Mouse (Mus musculus) Patski (cell line): ENCODE data around the gene Slc31a1. TPM values are rescaled to one million over a fixed set of nuclear protein-coding genes. Genes with fewer than 3 reads are reported as not detected.

Source experiments
- ATAC-seq: fragments of 100-300 bp; one replicate; pipeline ENCODE4 v1.8.0; 2021
- CTCF ChIA-PET: fragments of 350-600 bp; sonication (Branson Sonifier 250); formaldehyde crosslinking; loops from one replicate; lab custom pipeline; 2022; ENCODE audit warnings: inconsistent platforms; lab: Charles Lee
- POLR2A ChIA-PET: fragments of 350-600 bp; sonication (Branson Sonifier 250); formaldehyde crosslinking; loops from one replicate; lab custom pipeline; 2022; ENCODE audit warnings: antibody characterized with exemption, inconsistent platforms; lab: Charles Lee
- DNase-seq: peaks from one replicate; pipeline ENCODE4 v3.0.0-alpha.2; 2011; ENCODE audit warnings: low read depth, low spot score
- H3K27me3 ChIP-seq: fragments of 371-371 bp; one replicate; pipeline ENCODE4 v1.5.1; 2021
- CTCF ChIP-seq: fragments of 100-300 bp; IDR thresholded peaks from one replicate; pipeline ENCODE4 v1.5.1; 2021
- in situ Hi-C: fragments of 300-500 bp; cut with MboI; formaldehyde crosslinking; loops from 3 replicates; pipeline ENCODE4 v1.11.1; 2018; ENCODE audit warnings: low pct_unique_long_range_greater_than_20kb, mixed read lengths
- polyA plus RNA-seq: library from polyadenylated mRNA; unstranded; gene quantifications from one replicate; pipeline ENCODE4 v1.2.3, GENCODE M21; 2021

The Slc31a1 gene
- polyA plus RNA-seq, 1 experiment from 2014 or later: 36.8 TPM

DNA sequence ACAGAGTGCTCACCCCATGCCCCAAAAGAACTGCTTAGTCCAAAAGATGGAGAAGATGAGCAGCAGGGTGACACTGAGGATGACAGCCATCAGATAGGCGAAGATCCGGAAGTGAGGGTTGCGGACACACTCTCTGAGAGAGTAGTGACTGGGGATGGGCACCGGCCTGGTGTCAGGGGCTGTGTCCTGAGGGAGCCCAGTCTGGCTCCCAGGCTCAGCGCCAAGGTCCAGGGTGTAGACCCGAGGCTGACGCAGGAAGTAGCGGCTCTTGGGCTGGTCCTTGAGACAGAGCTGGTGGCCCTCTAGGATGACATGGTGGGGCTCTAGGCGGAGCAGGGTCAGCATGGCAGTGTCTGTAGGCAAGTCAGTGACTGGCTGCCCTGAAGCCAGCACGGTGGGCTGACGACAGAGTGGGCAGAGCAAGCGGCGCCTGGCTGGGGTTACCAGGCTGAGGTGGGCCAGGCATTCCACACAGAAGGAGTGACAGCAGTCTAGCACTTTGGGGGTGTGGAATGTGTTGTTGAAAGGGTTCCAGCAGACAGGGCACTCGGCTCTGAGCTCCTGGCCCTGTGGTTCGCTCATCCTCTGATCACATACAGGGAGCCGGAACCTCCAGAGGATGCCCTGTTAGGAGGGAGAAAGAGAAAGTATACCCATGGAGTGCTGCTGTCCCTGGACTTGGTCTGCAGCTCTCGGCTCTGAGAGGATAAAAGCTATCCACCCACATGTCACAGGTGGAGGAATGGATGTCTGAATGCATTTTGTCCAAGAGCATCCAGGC is 67.6 kb downstream of the Slc31a1 start:
- no peak for ATAC-seq
- ChIA-PET CTCF (no interaction called here), POLR2A (no interaction called here)
- in situ Hi-C loops: no loop called here
- TF ChIP-seq CTCF: no peak
- DNase-seq: no peak
- H3K27me3 ChIP-seq: no peaks in the 10 kb centered on the region

DNA sequence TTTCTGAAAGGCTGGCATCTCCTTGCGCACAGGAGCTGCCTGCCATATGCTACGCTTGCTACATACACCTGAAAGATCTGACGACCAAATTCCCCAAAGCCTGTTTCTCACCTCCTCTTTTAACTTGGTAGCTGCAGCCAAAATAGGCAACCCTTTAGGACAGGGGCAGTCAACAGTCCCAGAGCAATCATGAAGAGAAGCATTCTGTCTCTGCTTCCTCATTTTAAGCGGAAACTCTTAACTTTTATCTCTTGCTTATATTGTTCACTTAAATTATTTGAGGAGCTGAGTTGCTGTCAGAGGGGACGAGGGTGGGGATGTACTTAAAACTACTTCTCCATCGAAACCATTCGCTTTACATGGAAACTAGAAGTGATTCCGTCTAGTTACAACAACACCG is 69.1 kb downstream of the Slc31a1 start:
- H3K27me3 ChIP-seq: no peaks in the 10 kb centered on the region
- ATAC-seq (no peak), DNase-seq (no peak)
- TF ChIP-seq CTCF: no peak
- in situ Hi-C loops: no loop called here
- ChIA-PET CTCF (no interaction called here), POLR2A (no interaction called here)

DNA sequence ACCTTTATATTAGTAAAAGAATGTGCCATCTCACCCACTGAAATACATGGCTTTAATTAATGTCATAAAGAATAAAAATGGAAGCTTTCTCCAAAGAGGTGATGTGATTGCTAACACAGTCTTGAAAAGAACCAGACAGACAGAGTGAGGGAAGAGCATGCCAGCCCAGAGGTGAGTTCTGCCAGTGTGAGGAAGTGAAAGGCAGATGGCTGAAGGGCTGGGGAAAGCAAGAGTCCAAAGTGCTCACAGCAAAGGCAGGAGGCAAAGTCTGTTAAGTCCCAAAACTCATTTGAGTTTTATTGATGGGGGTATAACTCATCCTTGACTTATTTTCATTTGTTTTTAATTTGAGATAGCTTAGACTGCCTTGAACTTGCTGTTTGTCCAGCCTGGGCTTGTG is 70.2 kb downstream of the Slc31a1 start:
- in situ Hi-C loops: no loop called here
- ChIA-PET CTCF (no interaction called here), POLR2A (interaction anchor here (0.6 kb wide), 1 partner anchor 55 kb away, joined by 3 read pairs; no protein-coding TSS in a partner anchor)
- DNase-seq (no peak), ATAC-seq (no peak)
- TF ChIP-seq CTCF: no peak
- no peaks in the 10 kb centered on the region for H3K27me3 ChIP-seq

DNA sequence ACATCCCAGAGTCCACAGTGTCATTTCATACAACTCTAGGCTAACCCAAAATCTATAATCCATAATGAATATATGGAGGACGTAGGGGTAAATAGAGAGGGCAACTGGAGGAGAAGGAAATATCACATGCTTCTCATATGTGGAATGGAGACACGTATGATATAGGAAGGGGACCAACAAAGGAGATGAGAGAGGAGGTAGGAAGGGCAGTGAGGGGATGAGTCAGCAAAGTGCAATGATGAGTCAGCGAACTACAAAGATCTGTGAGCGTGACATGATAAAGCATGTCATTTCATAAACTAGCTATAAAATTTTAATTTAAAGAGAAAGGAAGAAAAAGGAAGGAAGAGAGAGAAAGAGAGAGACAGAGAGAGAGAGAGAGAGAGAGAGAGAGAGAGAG is 71.0 kb downstream of the Slc31a1 start:
- DNase-seq (no peak), ATAC-seq (no peak)
- TF ChIP-seq CTCF: no peak
- no peaks in the 10 kb centered on the region for H3K27me3 ChIP-seq
- POLR2A ChIA-PET: no interaction called here
- in situ Hi-C loops: no loop called here
- CTCF ChIA-PET: no interaction called here

DNA sequence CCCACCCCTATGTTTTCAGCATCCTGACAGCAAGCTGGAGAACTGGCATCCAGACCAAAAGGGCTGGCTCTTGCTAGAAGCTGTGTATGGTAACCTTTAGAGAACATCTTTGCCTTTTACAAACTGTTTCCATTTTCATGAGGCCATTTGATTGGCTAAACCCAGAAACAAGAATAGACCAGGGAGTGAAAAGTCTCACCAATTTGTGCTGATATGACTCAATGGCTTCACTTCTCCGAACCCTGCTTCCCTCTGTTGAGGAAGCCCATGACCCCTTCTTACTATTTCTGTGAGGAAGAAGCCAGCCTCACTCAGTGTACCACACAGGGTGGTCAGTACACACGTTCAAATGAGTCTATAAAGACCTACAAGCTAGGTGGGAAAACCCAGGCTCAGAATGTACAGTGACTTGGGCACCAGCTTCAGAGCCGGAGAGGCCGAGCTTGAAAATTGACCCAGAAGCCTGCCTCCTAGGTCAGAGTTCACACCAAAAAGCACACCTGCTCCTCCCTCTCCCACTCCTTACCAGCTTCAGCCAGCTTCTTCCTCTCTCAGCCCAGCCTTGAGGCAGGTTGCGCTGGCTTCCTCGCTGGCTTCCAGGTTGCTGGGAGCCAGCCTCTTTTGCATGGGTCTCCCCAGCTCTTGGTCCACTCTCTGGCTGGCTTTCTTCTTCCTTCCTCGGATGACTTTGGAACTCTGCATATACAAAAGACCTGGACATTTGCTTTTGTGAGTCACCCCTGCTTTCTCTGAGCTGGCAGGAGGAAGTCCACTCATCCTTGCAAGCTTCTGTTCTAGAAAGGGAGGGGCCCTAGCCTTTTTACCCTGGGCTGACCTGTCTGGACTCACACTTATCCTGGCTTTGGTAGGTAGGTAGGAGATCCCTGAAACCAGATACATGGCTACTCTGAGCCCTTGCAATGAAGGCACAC is 73.7 kb downstream of the Slc31a1 start:
- no peaks in the 10 kb centered on the region for H3K27me3 ChIP-seq
- ChIA-PET POLR2A (interaction anchor here (0.6 to 0.7 kb wide), 2 partner anchors 26 to 31 kb away, joined by 3 to 4 read pairs; partner anchors contain the start of gene Cdc26), CTCF (interaction anchor here (1.4 to 1.5 kb wide), 2 partner anchors 12 to 20 kb away, joined by 4 read pairs; no protein-coding TSS in a partner anchor)
- ATAC-seq (peak; percentile 60), DNase-seq (no peak)
- no peak for TF ChIP-seq CTCF
- in situ Hi-C loops: no loop called here

DNA sequence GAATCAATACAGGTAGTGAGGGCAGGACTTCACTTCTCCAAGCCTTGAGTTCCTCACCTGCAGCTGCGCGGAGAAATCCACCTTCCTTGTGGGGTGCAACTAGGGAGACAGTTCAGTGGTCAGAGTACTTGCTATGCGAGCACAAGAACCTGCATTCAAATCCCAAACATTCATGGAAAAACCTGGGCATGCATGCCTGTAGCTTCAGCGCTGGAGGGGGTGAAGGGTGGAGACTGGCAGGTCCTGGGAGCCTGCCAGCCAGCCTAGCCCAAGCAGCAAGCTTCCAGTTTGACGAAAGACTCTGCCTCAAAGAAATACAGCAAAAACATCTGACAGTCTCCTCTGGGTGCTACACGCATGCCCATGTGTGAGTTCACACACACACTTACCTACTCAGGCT is 74.6 kb downstream of the Slc31a1 start, which contains the start of gene Rnf183:
Gene Rnf183, minus strand, starts transcription at position 172 of the 400 bp plus-strand sequence.
- no peak for DNase-seq

DNA sequence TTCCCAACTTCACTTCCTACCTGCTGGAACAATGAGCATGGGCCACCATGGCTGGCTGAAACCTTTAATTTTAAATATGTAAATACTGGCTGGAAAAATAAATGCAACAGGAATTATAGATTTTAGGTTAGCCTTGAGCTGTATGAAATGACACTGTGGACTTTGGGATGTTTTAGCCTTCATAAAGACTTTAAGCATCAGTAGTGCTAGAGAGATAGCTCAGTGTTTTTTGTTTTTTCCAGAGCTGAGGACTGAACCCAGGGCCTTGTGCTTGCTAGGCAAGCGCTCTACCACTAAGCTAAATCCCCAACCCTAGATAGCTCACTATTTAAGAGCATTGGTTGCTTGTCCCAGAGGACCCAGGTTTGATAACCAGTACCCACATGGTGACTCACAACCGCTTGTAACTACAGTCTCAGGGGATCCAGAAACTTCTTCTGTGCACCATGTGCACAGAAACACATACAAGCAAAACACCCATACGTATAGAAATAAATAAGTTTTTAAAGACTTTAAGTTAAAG is 76.8 kb downstream of the Slc31a1 start:
- ChIA-PET POLR2A (no interaction called here), CTCF (no interaction called here)
- no peak for ATAC-seq
- H3K27me3 ChIP-seq: no peaks in the 10 kb centered on the region
- no peak for TF ChIP-seq CTCF
- no peak for DNase-seq
- in situ Hi-C loops: no loop called here

More for the DNA sequence above, 74.6 kb downstream of the Slc31a1 start, which contains the start of gene Rnf183:
- in situ Hi-C loops: no loop called here
- H3K27me3 ChIP-seq: no peaks in the 10 kb centered on the region
- ATAC-seq: no peak
- ChIA-PET POLR2A (interaction anchor here (0.6 kb wide), 1 partner anchor 30 kb away, joined by 4 read pairs; no protein-coding TSS in a partner anchor), CTCF (no interaction called here)
- TF ChIP-seq CTCF: no peak

DNA sequence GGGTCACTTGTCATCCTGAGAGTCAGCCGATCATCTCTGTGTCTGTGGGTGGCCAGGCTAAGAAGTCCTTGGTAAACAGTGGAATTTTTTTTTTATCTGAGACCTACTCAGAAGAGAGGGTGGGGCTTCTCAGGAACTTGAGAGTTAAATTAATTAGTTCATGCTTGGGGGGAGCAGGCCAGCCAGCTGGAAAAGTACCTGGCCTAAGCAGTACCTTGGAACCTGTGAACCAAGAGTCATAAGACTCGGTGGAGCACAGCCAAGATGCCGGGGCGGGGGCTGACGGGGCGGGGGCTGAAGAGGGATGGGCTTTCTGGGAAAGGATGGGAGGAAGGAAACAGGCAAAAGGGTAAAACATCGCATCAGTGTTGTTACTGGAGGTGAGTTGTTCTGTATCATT is 77.3 kb downstream of the Slc31a1 start:
- TF ChIP-seq CTCF: no peak

DNA sequence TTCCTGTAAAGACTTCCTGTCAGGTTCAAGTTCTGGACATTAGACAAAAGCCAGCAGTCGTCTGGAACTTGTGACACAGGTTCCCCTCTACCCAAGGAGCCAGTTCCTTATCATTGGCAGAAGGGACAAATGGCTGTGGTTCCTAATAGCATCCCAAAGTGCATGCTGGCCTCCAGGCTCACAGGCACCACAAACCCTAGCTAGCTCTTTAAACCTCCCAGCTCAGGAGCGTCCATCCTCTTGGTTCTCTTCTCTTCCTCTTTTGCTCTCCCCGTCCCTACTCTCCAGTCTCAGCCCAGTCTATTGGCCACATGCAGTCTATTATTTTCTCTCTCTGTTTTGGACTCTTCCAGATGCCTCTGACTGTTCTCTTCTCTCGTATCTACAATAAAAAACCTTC is 79.3 kb downstream of the Slc31a1 start:
- ATAC-seq (no peak), DNase-seq (no peak)
- POLR2A ChIA-PET: no interaction called here
- TF ChIP-seq CTCF: no peak
- in situ Hi-C loops: no loop called here
- CTCF ChIA-PET: no interaction called here
- no peaks in the 10 kb centered on the region for H3K27me3 ChIP-seq

More for the DNA sequence above, 77.3 kb downstream of the Slc31a1 start:
- ATAC-seq (no peak), DNase-seq (no peak)
- ChIA-PET POLR2A (no interaction called here), CTCF (no interaction called here)
- in situ Hi-C loops: no loop called here
- H3K27me3 ChIP-seq: no peaks in the 10 kb centered on the region

DNA sequence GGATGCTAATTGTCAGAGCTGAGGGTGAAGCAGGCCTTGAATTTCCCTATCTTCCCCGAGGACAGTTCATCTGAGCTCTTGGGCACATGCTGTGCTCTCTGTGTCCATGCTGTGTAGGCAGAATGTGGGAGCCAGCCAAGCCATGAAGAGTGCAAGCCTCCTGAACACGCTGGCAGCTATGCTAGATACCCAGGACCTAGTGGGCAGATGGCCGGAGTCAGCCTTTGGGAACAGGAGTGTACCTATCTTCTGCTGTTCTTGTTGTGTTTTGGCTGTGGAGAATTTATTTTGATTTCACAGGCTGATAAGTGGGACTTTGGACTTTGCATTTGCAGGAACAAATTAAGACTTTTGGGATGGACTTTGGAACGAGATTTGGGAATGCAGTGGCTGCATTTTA is 80.0 kb downstream of the Slc31a1 start:
- no peak for TF ChIP-seq CTCF
- ATAC-seq (no peak), DNase-seq (no peak)
- no peaks in the 10 kb centered on the region for H3K27me3 ChIP-seq
- ChIA-PET POLR2A (no interaction called here), CTCF (no interaction called here)
- in situ Hi-C loops: no loop called here
